Mouse (Mus musculus): ENCODE results near the gene Lce3c.

Lce3c gene

DNA sequence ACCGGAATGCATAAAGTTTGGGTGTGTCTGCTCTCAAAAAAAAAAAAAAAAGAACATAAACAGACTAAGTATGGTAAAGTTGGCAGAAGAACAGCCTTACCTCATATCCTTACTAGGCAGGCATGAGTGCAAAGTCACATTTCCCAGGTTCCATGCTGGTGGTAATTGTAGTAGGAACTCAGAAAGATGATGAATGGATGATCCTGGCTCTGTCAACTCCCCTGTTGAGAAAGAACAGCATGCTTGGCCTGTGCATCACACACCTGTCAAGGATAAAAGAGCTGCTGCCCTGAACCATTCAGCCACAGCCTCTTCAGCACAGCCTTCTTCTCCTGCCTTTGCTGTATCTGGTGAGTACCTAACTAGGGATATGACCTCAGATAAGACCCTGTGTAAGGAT, at the start of gene Lce3c:
Gene Lce3c (plus strand): TSS at position 301 of the 400 bp plus-strand sequence.
- no peak for DNase-seq (ENCODE audit: low spot score in 2 of 2)

GRCm38 (mm10) chr3:92894489-92894888, 49.8 kb upstream of the Lce3c start:
- no peak for DNase-seq (ENCODE audit: low spot score in 2 of 2)

- peak; percentile 30 to 32 for DNase-seq (ENCODE audit: low spot score in 2 of 2)
These were observed 41.3 kb upstream of the Lce3c start for GRCm38 (mm10) chr3:92902992-92903391.

GRCm38 (mm10) chr3:92903640-92904039, 40.6 kb upstream of the Lce3c start:
- peak in 1 of 2 experiments; percentile 2 for DNase-seq (ENCODE audit: low spot score in 2 of 2)

- DNase-seq (ENCODE audit: low spot score in 2 of 2), result no peak
These were observed 39.1 kb upstream of the Lce3c start for GRCm38 (mm10) chr3:92905182-92905581.

DNA sequence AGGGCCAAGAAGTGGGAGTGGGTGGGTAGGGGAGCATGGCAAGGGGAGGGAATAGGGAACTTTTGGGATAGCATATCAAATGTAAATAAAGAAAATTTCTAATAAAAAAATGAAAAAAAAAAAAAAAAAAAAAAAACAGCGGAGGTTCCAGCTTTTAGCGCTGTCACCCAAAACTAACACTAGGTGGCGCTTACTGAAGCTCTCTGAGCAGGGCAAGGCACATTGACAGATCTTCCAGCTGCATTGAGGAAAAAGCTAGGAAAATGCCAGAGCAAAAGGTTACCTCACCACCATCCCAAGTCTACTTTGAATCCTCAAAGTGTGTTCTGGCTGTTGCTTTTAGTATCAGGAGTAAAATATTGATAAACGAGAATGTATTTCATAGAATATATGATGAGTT, 36.7 kb upstream of the Lce3c start:
- peak; percentile 16 to 35 for DNase-seq (ENCODE audit: low spot score in 2 of 2)

GRCm38 (mm10) chr3:92920364-92920763, 23.9 kb upstream of the Lce3c start:
- peak in 1 of 2 experiments; percentile 34 for DNase-seq (ENCODE audit: low spot score in 2 of 2)

- DNase-seq (ENCODE audit: low spot score in 2 of 2), result no peak
These were observed 18.2 kb upstream of the Lce3c start, which contains the start of gene Lce3a for GRCm38 (mm10) chr3:92926130-92926529. Gene Lce3a (minus strand): TSS chr3:92926230.

DNA sequence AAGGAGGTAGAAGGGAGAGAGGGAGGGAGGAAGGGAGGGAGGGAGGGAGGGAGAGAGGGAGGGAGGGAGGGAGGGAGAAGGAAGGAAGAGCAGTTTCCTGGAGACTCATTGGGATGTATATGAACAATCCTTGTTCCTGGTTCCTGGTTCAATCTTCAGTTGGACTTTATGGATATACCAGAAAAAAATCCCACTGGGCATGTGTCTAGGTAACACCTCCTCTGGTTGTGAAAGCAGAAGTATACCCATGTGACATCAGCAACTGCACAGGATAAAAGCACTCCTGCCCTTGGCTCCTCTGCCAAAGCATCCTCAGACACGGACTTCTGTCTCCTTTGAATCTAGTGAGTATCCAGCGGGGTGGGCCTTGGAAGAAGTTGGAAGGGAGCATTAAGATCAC, 11.6 kb upstream of the Lce3c start, which contains the start of gene Lce3b:
Gene Lce3b (plus strand): TSS at position 301 of the 400 bp plus-strand sequence.
- no peak for DNase-seq (ENCODE audit: low spot score in 2 of 2)

GRCm38 (mm10) chr3:92957090-92957489, 12.8 kb downstream of the Lce3c start, which contains the start of gene Lce3d:
Gene Lce3d (plus strand): TSS chr3:92957390.
- no peak for DNase-seq (ENCODE audit: low spot score in 2 of 2)

GRCm38 (mm10) chr3:92966761-92967160, 22.5 kb downstream of the Lce3c start, which contains the start of gene Lce3e:
Gene Lce3e (plus strand): TSS chr3:92967061.
- DNase-seq (ENCODE audit: low spot score in 2 of 2), result no peak

- DNase-seq (ENCODE audit: low spot score in 2 of 2), result no peak
These were observed 34.2 kb downstream of the Lce3c start for GRCm38 (mm10) chr3:92978484-92978883.

GRCm38 (mm10) chr3:92991926-92992325, 47.6 kb downstream of the Lce3c start, which contains the start of gene Lce3f:
Gene Lce3f (plus strand): TSS chr3:92992226.
- no peak for DNase-seq (ENCODE audit: low spot score in 2 of 2)

All from frontal cortex, postnatal 36 days (tissue).